Mouse (Mus musculus) c-Kit-negative CD71-positive TER-119-positive erythroid progenitor cells, embryonic 14.5 days (primary cell): ENCODE data around the gene Fam221b.
A peak's percentile ranks its signal among the peaks of the same experiment; 100 is the strongest.

Experiments
- DNase-seq: peaks from one replicate; pipeline ENCODE4 v3.0.0-alpha.2; 2013; ENCODE audit warnings: low read depth, low spot score

The Fam221b gene

DNA sequence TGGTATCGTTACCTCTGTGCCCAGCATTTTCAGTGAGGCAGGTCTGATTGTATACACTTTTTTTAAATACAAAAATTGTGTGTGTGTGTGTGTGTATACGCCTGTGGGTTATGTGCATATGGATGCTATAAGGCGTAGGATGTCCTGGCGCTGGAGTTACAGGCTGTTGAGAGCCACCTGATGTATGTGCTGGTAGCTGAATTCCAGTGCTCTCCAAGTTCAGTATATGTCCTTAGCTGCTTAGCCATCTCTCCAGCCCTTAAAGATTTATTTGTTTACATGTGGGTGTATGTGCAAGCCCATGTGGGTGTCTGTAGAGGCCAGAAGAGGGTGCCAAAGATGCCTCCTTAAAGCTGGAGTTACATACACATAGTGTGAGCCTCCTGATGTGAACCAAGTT is 11.8 kb downstream of the Fam221b start:
- no peak for DNase-seq

DNA sequence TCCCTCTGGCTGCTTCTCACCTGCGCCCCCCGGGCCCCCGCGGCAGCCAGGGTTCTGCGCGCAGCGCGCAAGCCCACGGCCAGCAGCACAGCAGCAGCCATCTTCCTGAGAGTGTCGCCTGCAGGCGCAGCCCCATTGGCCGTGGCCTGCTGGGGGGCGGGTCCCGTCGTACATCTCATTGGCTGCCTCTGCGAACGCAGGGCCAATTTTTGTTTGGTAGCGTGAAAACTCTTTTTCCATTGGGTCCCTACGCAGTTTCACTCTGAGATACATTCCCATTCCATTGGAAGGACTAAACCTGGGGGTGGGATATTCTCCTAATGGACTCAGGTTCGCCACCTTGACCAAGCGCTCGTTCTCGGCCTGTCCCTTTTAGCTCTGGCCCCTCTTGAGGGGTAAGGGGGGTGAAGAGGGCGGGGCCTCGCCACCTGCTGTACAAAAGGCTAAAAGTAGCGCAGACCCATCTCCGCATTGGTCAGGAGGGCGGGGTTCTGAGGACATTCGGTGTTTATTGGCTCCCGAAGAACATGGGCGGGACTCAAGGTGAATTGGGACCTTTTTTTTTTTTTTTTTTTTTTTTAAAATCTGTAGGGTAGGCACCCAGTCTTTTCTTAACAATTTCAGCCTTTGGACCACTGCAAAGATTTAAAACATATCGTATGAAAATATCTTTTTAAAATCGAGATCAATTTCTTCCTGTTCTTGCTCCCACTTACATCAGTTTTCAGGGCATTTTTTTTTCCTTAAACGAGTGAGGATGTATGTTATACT is 12.4 kb downstream of the Fam221b start, which contains the start of gene Hint2:
Hint2 (minus strand) TSS at position 128 of the 771 bp plus-strand sequence.
- peak; percentile 91 for DNase-seq

DNA sequence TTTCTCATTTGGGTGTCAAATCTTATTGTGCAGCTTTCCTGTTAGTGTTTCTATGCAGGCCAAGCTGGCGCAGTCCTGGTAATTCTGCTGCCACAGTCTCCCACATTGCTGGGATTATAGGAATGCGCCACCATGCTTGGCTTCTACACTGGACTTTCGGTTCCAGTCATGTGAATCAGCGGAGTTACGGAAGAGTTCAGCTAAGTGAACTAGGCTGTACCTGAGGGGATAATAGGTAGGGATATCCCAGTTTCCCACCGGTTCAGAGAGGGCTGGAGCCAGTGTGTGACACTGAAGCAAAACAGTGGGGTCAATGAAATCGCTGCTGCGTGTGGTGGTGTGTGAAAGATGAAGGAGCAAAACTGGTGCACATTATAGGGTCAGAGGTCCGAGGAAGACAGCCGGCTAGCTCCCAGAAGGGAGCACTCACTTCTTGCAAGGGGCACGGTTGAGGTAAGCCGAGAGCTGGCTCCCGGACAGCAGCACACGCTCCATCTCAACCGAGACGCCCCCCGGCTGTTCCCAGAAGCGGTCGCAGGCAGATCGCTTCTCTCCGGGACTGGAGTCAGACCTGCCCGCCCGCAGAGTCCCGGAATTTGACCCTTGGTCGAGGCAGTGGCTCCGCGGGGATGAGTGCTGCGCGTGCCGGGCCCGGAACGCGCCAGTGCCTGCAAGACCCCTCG is 13.1 kb downstream of the Fam221b start:
- DNase-seq = no peak

DNA sequence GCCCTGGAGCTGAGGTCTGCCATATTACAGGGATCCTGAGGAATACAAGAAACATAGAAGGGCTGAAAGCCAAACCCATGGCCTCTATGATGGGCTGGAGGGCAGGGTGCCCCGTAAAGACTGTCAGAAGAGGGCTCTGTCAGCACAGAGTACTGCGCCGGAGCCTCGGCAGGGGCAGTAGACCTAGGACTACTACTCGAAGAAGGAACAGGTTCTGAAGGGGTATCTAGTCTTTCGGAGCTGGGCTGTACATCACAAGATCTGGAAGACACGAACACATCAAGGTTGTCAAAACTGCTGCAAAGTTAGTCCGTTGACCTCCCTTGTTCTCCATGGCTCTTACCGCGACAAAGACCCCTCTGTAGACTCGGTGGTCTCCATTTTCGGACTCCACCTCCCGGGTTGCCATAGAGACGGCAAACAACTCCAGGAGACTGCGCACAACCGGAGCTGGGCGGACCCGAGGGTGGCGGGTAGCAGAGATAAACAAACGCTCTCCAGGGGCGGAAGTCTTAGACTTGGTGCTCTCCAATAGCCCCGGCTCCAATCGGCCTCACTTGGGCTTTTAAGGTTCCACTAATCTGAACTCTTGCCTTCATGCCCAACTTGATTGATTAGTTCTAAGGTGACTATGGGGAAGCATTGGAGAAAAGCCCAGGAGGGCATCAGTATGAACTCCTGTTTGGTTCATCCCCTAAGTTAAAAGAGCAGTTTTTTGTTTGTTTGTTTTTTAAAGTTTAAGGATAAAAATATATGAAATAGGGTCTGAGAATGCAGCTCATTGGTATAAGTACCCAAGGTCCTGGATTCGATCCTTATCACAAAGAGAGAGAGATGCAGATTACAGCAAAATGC is 15.6 kb downstream of the Fam221b start, which contains the start of gene Spag8:
Spag8 (minus strand) TSS at position 434 of the 855 bp plus-strand sequence.
- DNase-seq = no peak

DNA sequence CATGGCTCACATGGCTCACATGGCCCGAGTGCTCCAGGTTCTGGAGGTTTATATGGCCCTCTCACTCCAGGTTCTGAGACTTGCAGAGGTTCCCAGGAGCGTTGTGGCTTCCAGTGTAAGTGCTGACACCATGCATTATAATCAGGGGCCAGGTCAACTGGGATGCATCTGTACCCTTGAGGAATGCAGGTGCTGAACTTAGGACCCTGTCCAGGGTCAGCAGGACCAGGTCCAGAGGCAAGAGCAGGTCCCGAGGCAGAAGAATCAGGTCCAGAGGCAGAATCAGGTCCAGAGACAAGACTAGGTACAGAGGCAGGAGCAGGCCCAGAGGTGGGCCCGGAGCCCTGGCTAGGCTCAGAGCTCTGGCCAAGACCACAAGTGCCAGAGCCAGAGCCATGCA is 16.2 kb downstream of the Fam221b start:
- DNase-seq = no peak

DNA sequence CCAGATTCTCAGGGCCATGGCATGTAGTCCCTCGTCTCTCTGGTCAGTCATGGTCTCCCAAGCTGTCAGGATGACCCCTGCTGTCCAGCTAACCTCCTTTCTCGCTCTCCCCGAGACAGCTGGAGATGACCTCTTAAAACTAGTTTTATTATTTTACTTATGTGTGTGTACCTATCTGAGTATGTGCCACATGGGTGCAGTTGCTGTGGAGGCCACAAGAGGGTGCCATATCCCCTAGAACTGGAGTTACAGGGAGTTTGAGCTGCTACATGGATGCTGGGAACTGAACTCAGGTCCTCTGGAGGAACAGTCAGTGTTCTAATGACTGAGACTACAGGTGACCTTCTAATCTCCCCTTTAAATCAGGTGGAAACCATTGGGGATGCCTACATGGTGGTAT is 19.2 kb downstream of the Fam221b start:
- no peak for DNase-seq

DNA sequence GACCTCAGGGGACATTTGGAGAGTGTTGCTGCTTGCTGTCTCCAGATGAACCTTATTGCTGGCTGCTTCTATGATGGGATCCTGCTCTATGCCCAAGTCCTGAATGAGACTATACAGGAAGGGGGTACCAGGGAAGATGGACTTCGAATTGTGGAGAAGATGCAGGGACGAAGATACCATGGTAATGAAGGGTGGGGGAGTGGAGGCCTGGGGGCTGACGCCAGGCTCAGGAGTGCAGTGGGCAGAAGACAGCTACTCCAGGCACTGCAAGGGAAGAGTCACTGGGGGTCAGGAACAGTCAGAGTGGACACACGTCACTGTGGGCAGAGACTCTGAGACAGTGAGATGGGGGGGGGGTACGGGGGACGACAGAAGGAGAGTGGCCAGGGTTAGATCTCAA is 28.5 kb downstream of the Fam221b start:
- no peak for DNase-seq

DNA sequence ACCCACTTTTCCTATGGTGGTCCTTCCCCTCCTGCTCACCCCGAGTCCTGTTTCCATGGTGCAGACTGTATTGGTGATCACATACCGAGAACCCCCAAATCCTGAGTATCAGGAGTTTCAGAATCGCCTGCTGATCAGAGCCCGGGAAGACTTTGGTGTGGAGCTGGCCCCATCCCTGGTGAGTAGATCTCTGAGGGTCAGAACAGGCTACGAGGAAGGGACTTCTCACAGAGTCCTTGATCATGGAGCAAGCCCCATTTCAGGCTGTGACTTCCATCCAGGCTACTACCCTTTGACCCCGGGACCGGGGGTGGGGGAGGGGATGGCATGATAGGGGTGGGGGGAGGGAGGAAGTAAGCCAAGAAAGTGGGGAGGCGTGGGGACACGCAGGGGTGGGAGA is 28.9 kb downstream of the Fam221b start:
- no peak for DNase-seq

DNA sequence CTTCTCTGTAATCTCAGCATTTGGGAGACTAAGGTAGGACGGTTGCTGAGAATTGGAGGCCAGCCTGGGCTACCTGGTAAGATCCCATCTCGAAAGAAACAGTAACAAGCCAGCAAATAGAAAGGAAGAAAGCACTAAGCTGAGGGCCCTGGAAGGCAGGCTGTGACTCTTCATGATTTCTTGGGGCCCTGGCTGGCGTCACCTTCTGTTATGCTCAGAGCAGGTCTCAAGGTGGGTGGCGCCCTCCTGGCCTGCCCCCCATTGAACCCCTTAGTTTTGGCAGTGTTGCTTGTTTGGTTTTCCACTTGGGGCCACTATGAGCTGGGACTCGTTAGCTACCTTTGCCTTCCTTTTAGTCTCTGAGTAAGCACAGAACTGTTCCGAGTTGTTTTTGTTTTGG is 32.2 kb downstream of the Fam221b start:
- no peak for DNase-seq

DNA sequence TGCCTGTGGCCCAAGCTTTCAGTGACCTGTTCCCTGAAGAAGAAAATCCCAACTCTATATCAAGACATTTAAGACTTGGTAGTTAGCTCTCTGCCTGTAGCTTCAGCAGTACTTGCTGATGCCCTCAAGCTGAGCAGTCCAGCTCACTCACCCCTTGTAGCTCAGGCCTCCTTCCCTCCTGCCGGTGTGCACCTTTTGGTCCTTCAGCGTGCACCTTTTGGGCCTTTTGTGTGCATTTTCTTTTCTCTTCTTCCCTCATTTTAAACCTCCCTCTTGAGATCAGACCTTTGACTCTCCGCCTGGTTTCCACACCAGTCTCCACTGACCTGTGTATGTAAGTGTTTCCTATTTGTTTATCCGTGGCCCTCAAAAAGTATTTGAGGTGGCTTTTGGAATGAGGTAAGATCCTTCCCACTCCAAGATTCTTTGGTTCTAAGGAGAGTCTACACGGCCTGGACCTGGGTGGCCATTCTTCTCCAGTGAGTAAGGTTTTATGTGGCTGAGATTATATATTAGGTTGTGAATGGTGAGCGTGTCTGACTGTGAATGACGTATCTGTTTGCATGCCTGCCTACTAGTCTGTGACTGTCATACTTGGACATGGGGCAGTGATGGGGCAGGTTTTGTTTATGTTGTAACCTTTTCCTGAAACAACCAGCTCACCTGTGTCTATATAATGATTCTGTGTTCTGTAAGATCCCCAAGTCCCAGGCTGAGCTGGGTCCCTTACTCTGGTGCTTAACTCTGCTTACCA is 34.1 kb downstream of the Fam221b start:
- no peak for DNase-seq

DNA sequence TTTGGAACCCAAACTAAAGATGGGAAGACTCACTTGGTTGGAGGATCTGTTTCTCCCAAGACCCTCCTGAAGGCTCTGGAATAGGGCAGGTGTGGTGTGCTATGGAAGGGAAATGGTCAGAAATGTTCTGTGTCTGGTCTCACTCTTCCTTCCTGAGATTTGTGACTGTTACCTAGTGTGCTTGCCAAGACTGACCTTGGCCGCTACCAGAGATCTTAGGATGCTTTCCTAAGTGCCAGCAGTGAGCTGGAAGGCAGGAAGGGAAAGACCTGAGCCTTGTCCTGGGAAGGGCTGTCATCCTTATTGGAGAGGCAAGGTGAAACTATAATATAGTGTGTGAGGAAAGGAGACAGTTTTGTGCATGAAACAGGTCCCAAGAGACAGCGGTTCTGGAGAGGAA is 35.2 kb downstream of the Fam221b start:
- no peak for DNase-seq

DNA sequence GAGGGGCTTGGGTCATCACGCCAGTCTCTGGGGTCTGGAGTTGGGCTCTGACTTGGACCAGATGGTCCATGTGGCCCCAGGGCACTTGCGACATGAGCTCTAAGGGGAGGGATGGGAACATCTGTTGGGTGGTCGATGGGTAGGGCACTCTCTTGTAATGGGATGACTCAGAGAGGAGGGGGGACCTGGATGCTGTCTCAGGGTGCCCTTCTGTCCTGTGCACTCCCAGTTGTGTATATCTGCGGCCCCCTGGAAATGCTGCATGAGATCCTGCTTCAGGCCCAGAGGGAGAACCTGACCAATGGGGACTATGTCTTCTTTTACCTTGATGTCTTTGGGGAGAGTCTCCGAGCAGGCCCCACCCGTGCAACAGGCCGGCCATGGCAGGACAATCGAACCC is 35.6 kb downstream of the Fam221b start:
- DNase-seq = no peak

DNA sequence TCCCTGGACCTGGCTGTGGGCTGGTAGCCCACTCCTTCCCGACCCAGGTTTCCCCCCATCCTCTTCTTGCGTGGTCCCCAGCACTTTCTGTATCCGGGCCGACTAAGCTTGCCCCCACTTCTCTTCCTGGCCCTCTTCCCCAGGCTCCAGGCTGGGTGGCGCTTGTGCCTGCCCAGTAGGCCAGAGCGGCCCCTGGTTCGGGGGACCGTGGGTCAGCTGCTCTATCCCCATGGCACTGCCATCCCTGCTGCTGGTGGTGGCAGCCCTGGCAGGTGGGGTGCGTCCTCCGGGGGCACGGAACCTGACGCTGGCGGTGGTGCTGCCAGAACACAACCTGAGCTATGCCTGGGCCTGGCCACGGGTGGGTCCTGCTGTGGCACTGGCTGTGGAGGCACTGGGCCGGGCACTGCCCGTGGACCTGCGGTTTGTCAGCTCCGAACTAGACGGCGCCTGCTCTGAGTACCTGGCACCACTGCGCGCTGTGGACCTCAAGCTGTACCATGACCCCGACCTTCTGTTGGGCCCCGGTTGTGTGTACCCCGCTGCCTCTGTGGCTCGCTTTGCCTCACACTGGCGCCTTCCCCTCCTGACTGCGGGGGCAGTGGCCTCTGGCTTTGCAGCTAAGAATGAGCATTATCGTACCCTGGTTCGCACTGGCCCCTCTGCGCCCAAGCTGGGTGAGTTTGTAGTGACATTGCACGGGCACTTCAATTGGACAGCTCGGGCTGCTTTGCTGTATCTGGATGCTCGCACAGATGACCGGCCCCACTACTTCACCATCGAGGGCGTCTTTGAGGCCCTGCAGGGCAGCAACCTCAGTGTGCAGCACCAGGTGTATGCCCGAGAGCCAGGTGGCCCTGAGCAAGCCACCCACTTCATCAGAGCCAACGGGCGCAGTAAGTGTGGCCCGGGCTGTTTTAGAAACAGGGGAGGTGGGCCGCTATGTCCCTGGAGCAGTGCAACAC is 36.7 kb downstream of the Fam221b start:
- no peak for DNase-seq

DNA sequence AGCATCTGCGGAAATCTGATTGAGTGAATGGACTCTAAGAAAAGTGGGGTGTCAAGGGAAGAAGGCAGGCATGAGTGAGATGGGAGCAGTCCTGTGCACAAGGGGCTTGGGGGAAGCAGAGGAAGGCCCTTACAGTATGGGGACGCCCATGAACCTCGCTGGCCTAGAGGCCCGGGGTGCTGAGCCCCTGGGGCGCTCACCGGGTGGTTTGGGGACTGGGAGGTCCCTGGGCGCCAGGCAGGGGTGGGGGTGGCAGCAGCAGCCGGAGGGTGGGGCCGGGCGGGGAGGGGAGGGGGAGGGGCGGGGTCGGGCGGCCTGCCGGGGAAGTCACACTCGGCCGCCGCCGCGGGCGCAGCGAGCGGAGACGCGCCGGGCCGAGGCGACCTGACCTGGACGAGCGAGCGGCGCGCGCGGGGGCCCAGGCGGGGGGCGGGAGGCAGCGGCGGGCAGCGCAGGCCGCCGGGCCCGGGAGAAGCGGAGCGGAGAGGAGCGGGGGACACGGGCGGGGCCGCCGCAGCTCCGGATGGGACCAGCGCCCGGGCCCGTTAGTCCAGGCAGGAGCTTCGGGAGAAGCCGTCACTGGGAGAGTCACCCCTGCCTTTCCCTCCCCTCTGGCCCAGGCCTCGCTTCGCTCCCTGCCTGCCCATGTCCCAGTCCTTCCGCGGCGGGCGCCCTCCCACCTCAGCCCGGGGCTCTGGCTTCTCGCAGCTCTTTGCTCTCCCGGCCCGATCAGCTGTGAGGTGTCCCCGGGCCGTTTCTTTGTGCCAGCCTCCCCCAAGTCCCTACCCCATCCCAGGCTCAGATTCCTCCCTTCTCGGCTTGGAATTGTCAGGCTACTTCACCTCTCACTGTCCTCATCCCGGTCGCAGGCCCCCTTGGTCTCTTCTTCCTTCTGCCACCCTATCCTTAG is 37.6 kb downstream of the Fam221b start, which contains the start of gene Npr2:
Npr2 (plus strand) TSS at position 890 of the 910 bp plus-strand sequence.
- no peak for DNase-seq

DNA sequence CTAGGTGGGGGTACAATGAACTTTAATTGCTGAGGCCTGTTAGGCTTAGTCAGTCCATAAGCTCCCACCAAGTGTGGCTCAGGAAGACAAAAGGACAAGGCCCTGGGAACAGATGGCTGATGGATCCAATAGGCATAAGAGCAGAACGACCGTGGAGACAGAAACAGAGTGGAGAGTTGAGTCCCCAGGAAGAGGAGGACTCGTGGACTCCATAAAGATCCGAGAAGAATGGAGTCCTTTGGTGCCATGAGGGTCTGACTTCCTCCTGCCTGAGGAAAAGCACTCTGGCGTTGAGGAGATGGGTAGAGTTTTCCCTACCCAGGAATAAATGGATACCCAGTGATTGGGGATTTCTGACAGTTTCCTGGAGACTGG is 38.3 kb downstream of the Fam221b start:
- no peak for DNase-seq

DNA sequence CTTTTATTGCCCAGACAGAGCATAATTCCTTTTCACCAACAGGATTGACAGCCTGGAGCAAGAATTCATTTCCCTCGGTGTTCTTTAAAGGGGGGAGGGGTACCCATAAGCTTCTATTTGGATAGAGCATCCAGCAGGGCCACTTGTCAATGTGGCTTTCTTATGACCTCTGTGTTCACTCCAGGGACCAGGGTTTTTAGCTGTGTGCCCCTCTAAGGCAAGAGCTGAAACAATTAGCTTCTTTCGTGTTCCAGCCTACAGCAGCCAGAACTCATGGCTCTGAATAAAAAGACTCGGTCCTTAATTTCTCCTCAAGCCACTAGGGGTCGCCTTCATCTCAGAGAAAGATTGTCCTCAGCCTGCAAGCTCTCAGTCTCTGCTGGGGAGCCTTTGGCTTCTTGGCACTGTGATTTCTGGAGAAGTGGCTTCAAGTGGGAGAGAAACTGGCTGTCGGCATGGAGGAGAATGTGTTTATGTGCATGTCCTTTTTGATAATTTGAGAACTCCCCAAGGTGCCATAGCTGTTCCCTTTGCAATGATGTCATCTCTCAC is 38.8 kb downstream of the Fam221b start:
- DNase-seq = peak; percentile 64

DNA sequence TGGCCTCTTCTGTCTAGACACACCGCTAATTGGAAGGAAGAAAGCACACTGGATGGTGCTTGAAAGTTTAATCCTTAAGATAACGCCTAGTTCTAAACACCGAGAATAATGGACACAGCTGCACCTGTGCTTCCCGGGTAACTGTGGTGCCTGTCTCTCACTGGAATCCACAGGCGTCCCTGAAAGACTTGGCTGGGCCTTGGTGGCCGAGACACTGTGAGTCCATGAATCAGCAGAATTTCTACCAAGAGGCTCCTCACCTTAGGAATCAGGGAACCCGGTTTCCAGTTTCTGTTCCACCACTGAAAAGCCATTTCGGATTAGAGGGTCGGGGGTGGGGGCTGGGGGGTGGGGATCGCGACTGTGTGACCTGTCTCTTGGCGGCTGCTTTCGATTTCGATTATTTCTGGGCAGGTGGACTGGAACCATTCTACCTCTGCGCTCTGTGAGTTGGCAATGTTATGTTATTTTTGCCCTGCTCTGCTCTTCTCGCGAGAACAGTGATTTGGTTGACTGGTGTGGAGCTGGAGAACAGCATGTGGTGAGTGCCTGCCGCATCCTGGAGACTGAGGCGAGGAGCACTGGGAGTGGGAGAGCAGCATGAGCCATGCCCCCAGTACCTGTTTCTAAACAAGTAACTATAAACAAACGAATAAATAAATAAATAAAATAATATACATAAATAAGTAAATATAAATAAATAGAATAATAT is 39.7 kb downstream of the Fam221b start:
- peak; percentile 34 for DNase-seq

DNA sequence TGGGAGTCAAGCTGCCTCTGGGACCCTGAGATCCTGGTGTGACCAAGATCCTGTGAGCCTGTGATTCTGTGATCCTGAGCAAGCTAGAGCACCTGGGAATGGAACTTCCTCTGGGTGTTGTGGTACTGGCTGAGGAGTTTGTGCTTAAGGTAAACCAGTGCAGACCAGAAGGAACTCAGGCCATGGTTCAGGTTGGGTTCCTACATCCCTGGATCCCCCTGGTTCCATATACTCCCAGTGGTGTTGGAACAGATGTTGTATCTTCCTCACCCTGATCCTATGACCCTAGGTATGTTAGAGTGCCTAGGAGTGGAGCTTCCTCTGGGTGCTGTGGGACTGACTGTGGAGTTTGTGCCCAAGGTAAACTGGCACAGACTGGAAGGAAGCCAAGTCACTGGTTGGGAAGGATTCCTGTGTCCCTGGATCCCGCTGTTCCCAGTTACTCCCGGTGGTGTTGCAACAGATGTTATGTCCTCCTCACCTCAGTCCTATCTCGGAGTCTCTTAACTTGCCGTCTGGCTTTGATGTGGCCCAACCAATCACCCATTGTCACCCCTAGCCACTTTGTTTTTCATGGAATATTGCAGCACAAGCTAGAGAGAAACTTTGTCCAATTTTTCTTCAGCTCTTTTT is 48.7 kb downstream of the Fam221b start:
- no peak for DNase-seq
